ENCODE assay signal across 8 mouse cellular contexts in the genomic region with DNA sequence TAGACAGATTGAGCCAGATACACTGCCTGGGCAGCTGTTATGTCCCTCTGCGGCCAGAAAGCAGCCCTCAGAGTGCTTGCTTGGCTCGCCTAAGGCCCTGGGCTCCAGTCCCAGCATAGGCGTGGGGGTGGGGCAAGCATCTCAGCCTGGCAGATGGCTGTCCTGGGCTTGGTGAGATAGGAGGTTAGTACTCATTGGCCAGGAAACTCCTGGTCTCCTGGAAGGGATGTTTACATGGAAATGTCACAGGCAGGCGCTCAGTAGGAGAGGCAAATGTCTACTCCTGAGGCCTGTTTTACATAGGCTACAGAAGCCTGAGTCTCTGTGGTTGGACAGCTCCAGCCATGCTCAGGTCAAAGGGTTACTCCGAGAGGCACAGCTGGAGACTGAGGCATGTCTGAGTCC. TPM values are rescaled to one million over a fixed set of nuclear protein-coding genes. Genes with fewer than 3 reads are reported as not detected.
DNase-seq lines count a peak whose midpoint lies in the region; ATAC-seq lines count a peak whose summit lies in the region.

No protein-coding gene starts in this region.

- H3K27ac ChIP-seq in embryonic facial prominence, embryonic 11.5 days (replicated peaks; ENCODE audit: low read depth, low read length): no peak overlapping the region
- H3K27ac ChIP-seq in heart, embryonic 10.5 days: peak overlapping the region; percentile 2; the same call in 1 of the 2 replicates

- no peak overlapping the region for H3K4me2 ChIP-seq in embryonic facial prominence, embryonic 11.5 days (ENCODE audit: low read depth, low read length)

- DNase-seq in urinary bladder, postnatal 25 days (ENCODE audit: low spot score): peak; percentile 29
- DNase-seq in urinary bladder, adult 2 months (ENCODE audit: low spot score): no peak
- peak; percentile 9 for DNase-seq in embryonic facial prominence, embryonic 11.5 days (ENCODE audit: low spot score)
- no peak for DNase-seq in heart, embryonic 10.5 days (ENCODE audit: low spot score)
- DNase-seq in layer of hippocampus, postnatal 14 days (ENCODE audit: low spot score in 2 of 2): peak; percentile 52 to 64
- DNase-seq in skeletal muscle tissue, adult 2 months (ENCODE audit: low read depth, low spot score): peak; percentile 83
- DNase-seq in B cell, adult 2 months: no peak

- H3K4me1 ChIP-seq in embryonic facial prominence, embryonic 11.5 days (ENCODE audit: control insufficient read depth, insufficient read depth, low read length): no peaks in the 10 kb centered on the region
- H3K4me1 ChIP-seq in heart, embryonic 10.5 days: peaks cover 14% of the 10 kb centered on the region

- 0 out of 2 replicates have a peak, but pooled peaks cover 4% of the 10 kb centered on the region for H3K27me3 ChIP-seq in embryonic facial prominence, embryonic 11.5 days (ENCODE audit: control insufficient read depth, insufficient read depth, low read length)
- H3K27me3 ChIP-seq in heart, embryonic 10.5 days (ENCODE audit: insufficient read depth, poor library complexity, severe bottlenecking): peaks cover 31% of the 10 kb centered on the region

- H3K4me3 ChIP-seq in embryonic facial prominence, embryonic 11.5 days (ENCODE audit: low read depth, low read length): no peak overlapping the region
- H3K4me3 ChIP-seq in heart, embryonic 10.5 days: no peak overlapping the region

- H3K36me3 ChIP-seq in embryonic facial prominence, embryonic 11.5 days (replicated peaks; ENCODE audit: control insufficient read depth, insufficient read depth, low read depth, low read length): no peaks in the 10 kb centered on the region
- H3K36me3 ChIP-seq in heart, embryonic 10.5 days: no peaks in the 10 kb centered on the region

- no peak overlapping the region for H3K9ac ChIP-seq in embryonic facial prominence, embryonic 11.5 days (replicated peaks; ENCODE audit: low read length)

- 22% methylated on average over 5 of the region's 5 CpGs for WGBS in embryonic facial prominence, embryonic 11.5 days
- WGBS in heart, embryonic 10.5 days: 15% methylated on average over 5 of the region's 5 CpGs

- H3K9me3 ChIP-seq in embryonic facial prominence, embryonic 11.5 days (replicated peaks; ENCODE audit: control insufficient read depth, low read length): no peaks in the 10 kb centered on the region
- H3K9me3 ChIP-seq in heart, embryonic 10.5 days: no peaks in the 10 kb centered on the region

- peak; percentile 53; the same call in 1 of the 2 replicates for ATAC-seq in embryonic facial prominence, embryonic 11.5 days (replicated peaks; ENCODE audit: insufficient number of reproducible peaks, low FRiP score, low TSS enrichment, low read depth)
- peak; percentile 78 for ATAC-seq in megakaryocyte-erythroid progenitor cell, adult 5-6 weeks (replicated peaks; ENCODE audit: low FRiP score, low TSS enrichment, poor library complexity, severe bottlenecking)

RNA-seq across cellular contexts. Expression of a gene that starts 5.6 kb away (rescaled TPM):
- 30.7 and 34.3 TPM in 2 replicates for polyA plus RNA-seq in urinary bladder, adult 2 months (2012; rRNA removed)
- 5.7 and 7.9 TPM in 2 replicates for polyA plus RNA-seq in embryonic facial prominence, embryonic 11.5 days (2014; fragmentation: Nextera tagmentation; extraction: Ambion mirVana)
- 6.3 and 7.4 TPM in 2 replicates for polyA plus RNA-seq in heart, embryonic 10.5 days (2016; fragmentation: Nextera tagmentation; extraction: Ambion mirVana)
- 100 to 1,000 TPM in 1 of 2 experiments, 10 to 100 TPM in 1; 98.2 to 104 TPM for total RNA-seq in layer of hippocampus, postnatal 14 days (2021)
- 38.8 and 63.3 TPM in 2 replicates for total RNA-seq in megakaryocyte-erythroid progenitor cell, adult 5-6 weeks (2014; fragmentation: Nextera tagmentation)
- 9.1 and 17.6 TPM in 2 replicates for total RNA-seq in megakaryocyte-erythroid progenitor cell, adult 5-6 weeks (2017)

RNA-seq across cellular contexts. Expression of a gene that starts 34.3 kb away (rescaled TPM):
- polyA plus RNA-seq in urinary bladder, adult 2 months (2012; rRNA removed): 18.0 and 21.7 TPM in 2 replicates
- polyA plus RNA-seq in embryonic facial prominence, embryonic 11.5 days (2014; fragmentation: Nextera tagmentation; extraction: Ambion mirVana): 1.0 and 1.2 TPM in 2 replicates
- 0.20 and 0.23 TPM in 2 replicates for polyA plus RNA-seq in heart, embryonic 10.5 days (2016; fragmentation: Nextera tagmentation; extraction: Ambion mirVana)
- total RNA-seq in layer of hippocampus, postnatal 14 days (2021): 10 to 100 TPM; 10.7 to 14.1 TPM
- total RNA-seq in megakaryocyte-erythroid progenitor cell, adult 5-6 weeks (2014; fragmentation: Nextera tagmentation): 1.5 TPM in 1 of 2 replicates, not detected in the other
- total RNA-seq in megakaryocyte-erythroid progenitor cell, adult 5-6 weeks (2017): not detected in 2 replicates

Comparison
In these comparisons a context has a peak if more than half of its experiments do, and no peak if none do; other contexts are left out.
1. DNase-seq: peak in urinary bladder, postnatal 25 days (single experiment), embryonic facial prominence, embryonic 11.5 days (single experiment), layer of hippocampus, postnatal 14 days (2 of 2) and skeletal muscle tissue, adult 2 months (single experiment); none in urinary bladder, adult 2 months (single experiment), heart, embryonic 10.5 days (single experiment) and B cell, adult 2 months (0 of 2).